Mouse (Mus musculus) midbrain, embryonic 16.5 days (tissue): Measurements from ENCODE around the gene Mrps6. TPM values are rescaled to one million over a fixed set of nuclear protein-coding genes. Genes with fewer than 3 reads are reported as not detected.

Experiments
- ATAC-seq: fragments of 200-750 bp; cut with Nextera tagmentation; 2 replicates; pipeline ENCODE4 v1.8.0; 2017; ENCODE audit warnings: moderate TSS enrichment
- H3K27ac ChIP-seq: fragments of 300-500 bp; sonication (generic); 2 replicates; pipeline ENCODE4 v1.5.1; 2014; ENCODE audit warnings: mild to moderate bottlenecking, low read length, mixed read lengths
- H3K27me3 ChIP-seq: fragments of 300-500 bp; sonication (generic); 2 replicates; pipeline ENCODE4 v1.6.1; 2014; ENCODE audit warnings: low read depth, low read length, mixed read lengths; ENCODE audit not compliant: control insufficient read depth, insufficient read depth
- H3K36me3 ChIP-seq: fragments of 300-500 bp; sonication (generic); 2 replicates; pipeline ENCODE4 v1.6.1; 2014; ENCODE audit warnings: mild to moderate bottlenecking, low read length, moderate library complexity, mixed read lengths; ENCODE audit not compliant: control insufficient read depth, insufficient read depth
- H3K4me1 ChIP-seq: fragments of 300-500 bp; sonication (generic); 2 replicates; pipeline ENCODE4 v1.6.1; 2014; ENCODE audit warnings: mild to moderate bottlenecking, low read length, mixed read lengths; ENCODE audit not compliant: control insufficient read depth, insufficient read depth
- H3K4me2 ChIP-seq: fragments of 300-500 bp; sonication (generic); 2 replicates; pipeline ENCODE4 v1.6.1; 2014; ENCODE audit warnings: mild to moderate bottlenecking, low read length, mixed read lengths
- H3K4me3 ChIP-seq: fragments of 300-500 bp; sonication (generic); 2 replicates; pipeline ENCODE4 v1.5.1; 2014; ENCODE audit warnings: low read depth, mild to moderate bottlenecking, low read length, moderate library complexity, mixed read lengths
- H3K9ac ChIP-seq: fragments of 300-500 bp; sonication (generic); 2 replicates; pipeline ENCODE4 v1.6.1; 2014; ENCODE audit warnings: low read depth, low read length, mixed read lengths
- H3K9me3 ChIP-seq: fragments of 300-500 bp; sonication (generic); replicated peaks from 2 replicates; pipeline ENCODE4 v1.6.1; 2014; ENCODE audit warnings: mild to moderate bottlenecking, low read length, mixed read lengths; ENCODE audit not compliant: control insufficient read depth, poor library complexity, severe bottlenecking
- WGBS: fragments of 180-500 bp; shearing (Covaris S2); extraction: QIAGEN DNeasy Blood & Tissue Kit; methylation state at CpG from one replicate; pipeline ENCODE4 v1.1.7; 2014; 5-methylcytosine and 5-hydroxymethylcytosine counted together
- polyA plus RNA-seq: library from polyadenylated mRNA; unstranded; fragments of >200 nt; fragmentation: Nextera tagmentation; extraction: Ambion mirVana; gene quantifications from 2 replicates; pipeline ENCODE4 v1.2.1, GENCODE M21; 2015

Mrps6 gene
- polyA plus RNA-seq, 1 experiment from 2014 or later: 177 TPM

DNA sequence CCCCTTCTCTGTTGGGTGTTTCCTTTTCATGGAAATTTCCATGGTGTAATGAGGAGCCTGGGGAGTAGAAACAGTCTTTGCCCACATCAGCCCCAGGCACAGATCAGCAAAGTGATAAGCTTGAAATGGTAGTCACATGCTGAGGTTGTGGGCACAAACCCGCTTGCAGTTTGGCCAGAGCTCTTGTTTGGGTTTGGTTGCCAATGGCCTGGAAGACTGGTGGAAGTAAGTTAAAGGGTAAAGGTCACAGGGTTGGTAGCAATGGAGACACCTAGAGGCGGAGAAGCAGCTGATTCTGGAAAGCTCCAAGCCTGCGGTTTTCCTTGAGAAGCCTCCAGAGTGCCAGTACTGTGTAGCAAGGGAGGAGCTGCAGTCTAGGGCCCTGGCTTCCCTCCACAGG, 47.6 kb downstream of the Mrps6 start:
- WGBS: 84% methylated on average over 3 of the region's 3 CpGs
- Histone ChIP-seq H3K4me2 (no peak overlapping the region), H3K27ac (no peak overlapping the region), H3K36me3 (no peaks in the 10 kb centered on the region; the same call in 1 of the 2 replicates), H3K27me3 (no peaks in the 10 kb centered on the region), H3K4me1 (peaks cover 5% of the 10 kb centered on the region; the same call in 1 of the 2 replicates), H3K9me3 (no peaks in the 10 kb centered on the region), H3K4me3 (no peak overlapping the region), H3K9ac (no peak overlapping the region)
- ATAC-seq: no peak

DNA sequence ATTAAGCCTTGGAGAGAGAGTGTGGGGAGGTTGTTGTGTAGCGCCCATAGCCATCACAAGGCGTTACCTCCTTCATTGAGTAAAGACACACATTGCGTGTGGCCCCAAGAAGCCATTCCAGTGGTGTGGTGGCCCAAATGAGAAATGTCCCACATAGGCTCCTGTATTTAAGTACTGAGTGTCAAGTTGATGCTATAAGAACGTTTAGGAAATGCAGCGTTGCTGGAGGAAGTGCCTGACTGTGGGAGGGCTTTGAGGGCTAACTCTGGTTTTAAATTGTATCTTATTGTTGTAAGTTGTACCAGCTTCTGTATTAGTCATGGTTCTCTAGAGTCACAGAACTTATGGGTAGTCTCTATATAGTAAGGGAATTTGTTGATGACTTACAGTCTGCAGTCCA, 49.3 kb downstream of the Mrps6 start:
- WGBS: 93% methylated on average over 5 of the region's 5 CpGs
- peaks cover 5% of the 10 kb centered on the region; the same call in 1 of the 2 replicates for H3K4me1 ChIP-seq
- no peaks in the 10 kb centered on the region for H3K36me3 ChIP-seq
- no peaks in the 10 kb centered on the region for H3K27me3 ChIP-seq
- ATAC-seq: no peak
- no peaks in the 10 kb centered on the region for H3K9me3 ChIP-seq
- H3K4me3 ChIP-seq: no peak overlapping the region
- no peak overlapping the region for H3K27ac ChIP-seq
- H3K4me2 ChIP-seq: no peak overlapping the region
- no peak overlapping the region for H3K9ac ChIP-seq

DNA sequence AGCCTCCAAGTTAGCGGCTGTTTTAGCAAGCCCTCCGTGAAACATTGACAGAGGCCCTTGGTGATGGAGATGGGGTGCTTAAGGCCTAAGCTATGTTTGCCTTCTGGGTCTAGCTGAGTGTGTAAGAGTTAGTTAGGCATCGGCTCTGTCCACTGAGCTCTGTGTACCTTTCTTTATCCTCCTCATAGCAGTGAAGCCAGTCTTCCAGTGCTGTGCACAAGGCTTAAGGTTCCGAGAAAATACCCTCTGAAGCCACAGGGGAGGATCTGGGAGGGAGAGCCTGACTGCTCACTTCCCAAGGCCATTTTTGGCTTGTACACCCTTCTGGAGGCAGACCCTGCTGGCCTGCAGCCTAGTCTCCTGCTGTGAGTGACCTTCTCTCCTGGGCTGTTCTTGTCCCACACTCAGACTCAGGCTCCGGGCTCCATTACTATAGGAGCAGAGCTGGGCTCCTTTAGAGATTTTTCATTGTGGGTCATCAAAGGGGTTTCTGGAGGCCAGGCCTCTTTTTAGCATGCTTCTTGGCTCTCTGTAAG, 56.7 kb downstream of the Mrps6 start:
- ATAC-seq: no peak
- H3K4me3 ChIP-seq: no peak overlapping the region
- no peaks in the 10 kb centered on the region for H3K27me3 ChIP-seq
- no peaks in the 10 kb centered on the region for H3K9me3 ChIP-seq
- H3K36me3 ChIP-seq: peaks cover 8% of the 10 kb centered on the region; the same call in 1 of the 2 replicates
- H3K4me1 ChIP-seq: peaks cover 34% of the 10 kb centered on the region
- peak overlapping the region; percentile 80 for H3K27ac ChIP-seq
- 67% methylated on average over 5 of the region's 5 CpGs for WGBS
- no peak overlapping the region for H3K4me2 ChIP-seq
- H3K9ac ChIP-seq: no peak overlapping the region

DNA sequence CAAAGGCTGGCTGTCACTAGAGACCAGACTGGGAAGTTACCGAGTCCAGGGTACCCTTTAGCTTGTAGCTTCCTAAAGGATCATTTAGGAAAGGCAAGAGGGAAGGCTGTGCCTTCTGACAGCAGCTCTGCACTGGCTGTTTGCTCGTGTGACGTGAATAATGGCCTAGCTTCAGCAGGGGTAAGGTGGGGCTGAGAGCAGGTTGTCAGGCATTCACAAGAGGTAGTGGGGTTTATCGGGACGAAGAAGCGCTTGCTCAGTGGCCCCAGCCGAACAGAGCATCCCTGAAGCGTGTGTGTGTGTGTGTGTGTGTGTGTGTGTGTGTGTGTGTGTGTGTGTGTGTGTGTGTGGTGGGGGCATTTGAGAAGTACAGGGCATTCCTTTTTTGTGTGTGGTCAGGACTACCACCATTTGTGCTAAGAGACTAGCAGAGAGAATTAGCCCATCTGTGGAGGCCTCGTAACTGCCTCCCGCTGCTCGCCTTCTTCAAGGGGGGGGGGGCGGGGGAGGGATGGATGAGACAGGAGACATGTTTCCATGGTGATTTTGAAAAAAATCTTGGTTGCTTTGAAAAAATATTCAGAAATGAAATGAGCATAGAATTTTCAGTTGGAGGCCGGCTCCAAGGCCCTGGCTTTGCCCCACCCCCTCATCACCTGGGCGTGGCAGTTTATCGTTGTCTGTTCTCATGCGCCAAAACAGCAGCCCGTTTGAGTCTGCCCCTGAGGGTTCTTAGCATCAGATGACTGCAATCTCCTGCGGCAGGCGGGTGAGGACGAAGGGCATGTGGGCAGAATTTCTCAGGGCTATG, 57.7 kb downstream of the Mrps6 start:
- H3K9me3 ChIP-seq: no peaks in the 10 kb centered on the region
- 9% methylated on average over 20 of the region's 20 CpGs for WGBS
- H3K4me3 ChIP-seq: no peak overlapping the region
- peak; percentile 66 for ATAC-seq
- H3K9ac ChIP-seq: peak overlapping the region; percentile 31; the same call in 1 of the 2 replicates
- H3K4me2 ChIP-seq: peak overlapping the region; percentile 31
- H3K36me3 ChIP-seq: peaks cover 8% of the 10 kb centered on the region; the same call in 1 of the 2 replicates
- H3K4me1 ChIP-seq: peaks cover 34% of the 10 kb centered on the region
- peak overlapping the region; percentile 80 for H3K27ac ChIP-seq
- H3K27me3 ChIP-seq: no peaks in the 10 kb centered on the region

DNA sequence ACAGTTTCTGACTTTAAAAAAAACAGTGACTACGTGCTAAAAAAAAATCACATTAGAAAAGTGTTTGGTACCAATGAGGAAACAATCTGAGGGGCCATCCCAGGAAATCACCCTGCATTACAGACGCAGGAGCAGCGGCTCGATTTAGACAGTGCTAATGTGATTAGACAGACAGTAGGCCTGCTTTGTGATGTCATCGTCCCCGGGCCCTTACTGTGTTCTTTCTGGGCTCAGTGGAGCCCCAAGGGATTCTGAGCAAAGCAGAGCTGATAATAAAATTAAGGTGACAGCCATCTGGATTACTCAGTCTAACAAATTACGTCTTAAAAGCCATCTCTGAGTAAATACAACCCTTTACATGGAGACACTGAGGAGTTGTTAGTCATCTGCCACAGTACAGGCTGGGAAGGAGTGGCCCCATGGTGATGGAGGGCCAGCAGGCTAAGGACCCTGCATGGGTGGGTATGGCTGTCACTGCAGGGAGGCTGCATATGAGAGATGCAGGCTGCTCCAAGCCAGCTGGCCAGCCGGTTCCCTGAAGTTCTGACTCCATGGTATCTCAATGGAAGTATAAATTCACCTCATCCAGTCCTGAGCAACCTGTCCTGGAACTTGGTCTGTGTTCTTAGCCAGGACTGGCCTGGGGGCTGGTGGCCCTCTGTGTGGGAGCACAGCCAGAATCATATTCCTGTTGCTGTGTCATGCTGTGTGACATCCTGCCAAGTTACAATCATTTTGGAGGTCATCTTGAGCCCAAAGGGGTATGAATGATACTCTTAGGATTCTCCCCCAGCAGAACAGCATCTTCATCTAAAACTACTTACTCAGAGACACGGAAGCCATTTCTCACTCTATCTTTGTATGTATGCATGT, 59.5 kb downstream of the Mrps6 start:
- 52% methylated on average over 9 of the region's 9 CpGs for WGBS
- Histone ChIP-seq H3K4me2 (no peak overlapping the region), H3K4me3 (no peak overlapping the region), H3K9me3 (no peaks in the 10 kb centered on the region), H3K9ac (no peak overlapping the region; the same call in 1 of the 2 replicates), H3K27ac (peak overlapping the region; percentile 14; the same call in 1 of the 2 replicates), H3K36me3 (peaks cover 6% of the 10 kb centered on the region; the same call in 1 of the 2 replicates), H3K27me3 (no peaks in the 10 kb centered on the region), H3K4me1 (peaks cover 34% of the 10 kb centered on the region)
- no peak for ATAC-seq

DNA sequence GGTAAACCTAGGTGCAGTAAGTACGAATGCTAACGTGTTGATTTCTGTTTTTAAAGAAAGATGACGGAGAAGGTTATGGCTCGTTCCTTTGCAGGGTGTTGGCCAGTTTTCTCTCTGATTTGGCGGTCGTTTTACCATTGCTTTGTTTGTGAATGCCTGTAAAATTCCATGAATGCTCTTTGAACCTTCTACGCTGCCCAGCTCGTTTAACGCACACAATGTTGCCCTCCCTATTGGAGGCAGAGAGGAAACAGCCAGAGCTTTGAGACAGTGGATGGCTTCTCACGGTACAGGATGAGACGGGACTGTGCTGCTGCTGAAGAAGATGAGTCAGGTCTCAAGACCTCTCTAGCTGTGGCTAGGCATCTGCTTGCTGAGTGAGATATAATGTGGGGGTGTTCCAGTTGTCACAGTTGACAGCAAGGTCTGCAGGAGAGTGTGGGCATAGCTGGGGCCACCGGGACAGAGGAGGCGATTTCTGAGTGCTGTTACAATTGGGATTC, 61.0 kb downstream of the Mrps6 start:
- H3K4me2 ChIP-seq: no peak overlapping the region
- WGBS: 68% methylated on average over 13 of the region's 13 CpGs
- peaks cover 34% of the 10 kb centered on the region for H3K4me1 ChIP-seq
- H3K9me3 ChIP-seq: no peaks in the 10 kb centered on the region
- ATAC-seq: no peak
- no peaks in the 10 kb centered on the region for H3K27me3 ChIP-seq
- H3K27ac ChIP-seq: no peak overlapping the region
- no peaks in the 10 kb centered on the region for H3K36me3 ChIP-seq
- no peak overlapping the region for H3K4me3 ChIP-seq
- H3K9ac ChIP-seq: no peak overlapping the region

DNA sequence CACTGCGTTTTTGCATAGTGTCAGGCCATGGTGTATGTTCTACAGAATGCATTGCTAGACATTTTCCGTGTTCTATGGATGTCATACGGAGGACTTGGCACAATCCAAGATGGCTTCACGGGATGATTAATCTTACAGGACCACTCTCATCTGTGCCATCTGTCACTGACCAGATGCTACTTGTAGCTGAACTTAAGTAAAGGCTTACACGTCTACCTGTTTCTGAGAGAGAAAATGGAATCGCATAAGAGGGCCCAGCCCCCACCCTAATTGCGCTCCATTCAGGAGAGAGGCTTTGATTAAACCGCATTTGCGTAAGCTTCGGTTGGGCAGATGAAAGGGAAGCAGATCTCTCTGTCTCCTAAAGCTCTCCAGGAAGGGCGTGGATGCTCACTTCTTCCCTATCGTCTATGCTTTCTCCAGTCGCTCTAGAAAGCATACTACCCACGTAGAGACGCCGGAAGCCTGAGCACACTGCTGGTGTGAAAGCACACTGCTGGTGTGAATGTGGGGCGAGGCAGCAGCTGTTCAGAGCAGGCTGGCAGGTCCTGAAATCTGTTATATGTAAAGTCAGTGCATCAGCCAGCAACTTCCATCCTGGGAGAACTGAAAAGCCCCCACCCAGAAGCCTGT, 62.9 kb downstream of the Mrps6 start:
- 62% methylated on average over 17 of the region's 17 CpGs for WGBS
- Histone ChIP-seq H3K27me3 (no peaks in the 10 kb centered on the region), H3K4me2 (no peak overlapping the region), H3K9ac (no peak overlapping the region), H3K9me3 (no peaks in the 10 kb centered on the region; the same call in 1 of the 2 replicates), H3K4me1 (peaks cover 15% of the 10 kb centered on the region), H3K36me3 (no peaks in the 10 kb centered on the region), H3K27ac (no peak overlapping the region), H3K4me3 (no peak overlapping the region)
- ATAC-seq: no peak

DNA sequence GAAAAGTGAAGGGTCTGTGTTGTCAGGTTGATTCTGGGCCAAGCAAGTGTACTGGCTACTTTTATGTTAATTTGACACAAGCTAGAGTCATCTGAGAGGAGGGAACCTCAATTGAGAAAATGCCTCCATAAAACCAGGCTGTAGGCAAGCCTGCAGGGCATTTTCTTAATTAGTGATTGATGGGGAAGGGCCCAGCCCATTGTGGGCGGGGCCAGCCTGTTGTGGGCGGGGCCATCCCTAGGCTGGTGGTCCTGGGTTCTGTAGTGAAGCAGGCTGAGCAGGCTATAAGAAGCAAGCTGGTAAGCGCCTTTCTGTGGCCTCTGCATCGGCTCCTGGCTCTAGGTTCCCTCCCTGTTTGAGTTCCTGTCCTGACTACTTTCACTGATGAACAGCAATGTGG, 69.2 kb downstream of the Mrps6 start:
- 57% methylated on average over 4 of the region's 4 CpGs for WGBS
- no peaks in the 10 kb centered on the region for H3K4me1 ChIP-seq
- no peak overlapping the region for H3K4me2 ChIP-seq
- H3K27me3 ChIP-seq: no peaks in the 10 kb centered on the region
- no peak overlapping the region for H3K4me3 ChIP-seq
- H3K36me3 ChIP-seq: no peaks in the 10 kb centered on the region
- H3K9ac ChIP-seq: no peak overlapping the region
- H3K27ac ChIP-seq: no peak overlapping the region
- H3K9me3 ChIP-seq: no peaks in the 10 kb centered on the region; the same call in 1 of the 2 replicates
- no peak for ATAC-seq
